Mouse (Mus musculus): ENCODE results near the gene Farsb. TPM values are rescaled to one million over a fixed set of nuclear protein-coding genes. Genes with fewer than 3 reads are reported as not detected.
A peak's percentile ranks its signal among the peaks of the same experiment; 100 is the strongest.

Farsb gene
- polyA plus RNA-seq, 1 experiment from 2014 or later: 149 TPM

GRCm38 (mm10) chr1:78435967-78436366 lies 52.7 kb downstream of the Farsb start:
- WGBS: 86% methylated on average over 2 of the region's 2 CpGs
- ATAC-seq (ENCODE audit: insufficient read depth, low FRiP score, low TSS enrichment): no peak

GRCm38 (mm10) chr1:78433472-78433871 lies 55.2 kb downstream of the Farsb start:
- H3K4me1 ChIP-seq (ENCODE audit: control insufficient read depth, insufficient read depth, low read length): peaks cover 4% of the 10 kb centered on the region; the same call in 1 of the 2 replicates
- H3K9me3 ChIP-seq (ENCODE audit: control insufficient read depth, low read length): no peaks in the 10 kb centered on the region
- 96% methylated on average over 9 of the region's 9 CpGs for WGBS
- ATAC-seq (ENCODE audit: insufficient read depth, low FRiP score, low TSS enrichment): no peak
- H3K27ac ChIP-seq (ENCODE audit: low read depth, low read length): no peak overlapping the region
- H3K27me3 ChIP-seq (ENCODE audit: control insufficient read depth, insufficient read depth, low read length): no peaks in the 10 kb centered on the region
- H3K4me3 ChIP-seq (ENCODE audit: low read depth, low read length): no peak overlapping the region
- H3K4me2 ChIP-seq (ENCODE audit: low read depth): no peak overlapping the region
- no peak overlapping the region for H3K9ac ChIP-seq (ENCODE audit: low read length)
- H3K36me3 ChIP-seq (ENCODE audit: control insufficient read depth, insufficient read depth, low read length): no peaks in the 10 kb centered on the region
- DNase-seq (ENCODE audit: low spot score): no peak

More at GRCm38 (mm10) chr1:78435967-78436366, 52.7 kb downstream of the Farsb start:
- Histone ChIP-seq H3K4me2 (ENCODE audit: low read depth) (no peak overlapping the region), H3K27ac (ENCODE audit: low read depth, low read length) (no peak overlapping the region), H3K27me3 (ENCODE audit: control insufficient read depth, insufficient read depth, low read length) (no peaks in the 10 kb centered on the region), H3K36me3 (ENCODE audit: control insufficient read depth, insufficient read depth, low read length) (peaks cover 4% of the 10 kb centered on the region; the same call in 1 of the 2 replicates), H3K4me1 (ENCODE audit: control insufficient read depth, insufficient read depth, low read length) (no peaks in the 10 kb centered on the region), H3K4me3 (ENCODE audit: low read depth, low read length) (no peak overlapping the region), H3K9me3 (ENCODE audit: control insufficient read depth, low read length) (no peaks in the 10 kb centered on the region), H3K9ac (ENCODE audit: low read length) (no peak overlapping the region)
- DNase-seq (ENCODE audit: low spot score): no peak

GRCm38 (mm10) chr1:78428851-78429250 lies 59.8 kb downstream of the Farsb start:
- ATAC-seq (ENCODE audit: insufficient read depth, low FRiP score, low TSS enrichment) (no peak), DNase-seq (ENCODE audit: low spot score) (no peak)
- H3K9me3 ChIP-seq (ENCODE audit: control insufficient read depth, low read length): no peaks in the 10 kb centered on the region
- no peak overlapping the region for H3K4me2 ChIP-seq (ENCODE audit: low read depth)
- no peak overlapping the region for H3K4me3 ChIP-seq (ENCODE audit: low read depth, low read length)
- no peaks in the 10 kb centered on the region for H3K36me3 ChIP-seq (ENCODE audit: control insufficient read depth, insufficient read depth, low read length)
- peaks cover 4% of the 10 kb centered on the region; the same call in 1 of the 2 replicates for H3K4me1 ChIP-seq (ENCODE audit: control insufficient read depth, insufficient read depth, low read length)
- no peak overlapping the region for H3K9ac ChIP-seq (ENCODE audit: low read length)
- 46% methylated on average over 11 of the region's 11 CpGs for WGBS
- H3K27me3 ChIP-seq (ENCODE audit: control insufficient read depth, insufficient read depth, low read length): no peaks in the 10 kb centered on the region
- no peak overlapping the region for H3K27ac ChIP-seq (ENCODE audit: low read depth, low read length)

- Histone ChIP-seq H3K4me3 (ENCODE audit: low read depth, low read length) (no peak overlapping the region), H3K9ac (ENCODE audit: low read length) (no peak overlapping the region), H3K36me3 (ENCODE audit: control insufficient read depth, insufficient read depth, low read length) (no peaks in the 10 kb centered on the region), H3K4me2 (ENCODE audit: low read depth) (no peak overlapping the region), H3K9me3 (ENCODE audit: control insufficient read depth, low read length) (no peaks in the 10 kb centered on the region), H3K27ac (ENCODE audit: low read depth, low read length) (no peak overlapping the region), H3K27me3 (ENCODE audit: control insufficient read depth, insufficient read depth, low read length) (no peaks in the 10 kb centered on the region), H3K4me1 (ENCODE audit: control insufficient read depth, insufficient read depth, low read length) (peaks cover 4% of the 10 kb centered on the region; the same call in 1 of the 2 replicates)
- no peak for DNase-seq (ENCODE audit: low spot score)
- WGBS: 82% methylated on average over 3 of the region's 3 CpGs
- ATAC-seq (ENCODE audit: insufficient read depth, low FRiP score, low TSS enrichment): no peak
Measured at GRCm38 (mm10) chr1:78426841-78427240, 61.9 kb downstream of the Farsb start.

GRCm38 (mm10) chr1:78425793-78426700 lies 62.6 kb downstream of the Farsb start:
- Histone ChIP-seq H3K4me3 (ENCODE audit: low read depth, low read length) (no peak overlapping the region), H3K36me3 (ENCODE audit: control insufficient read depth, insufficient read depth, low read length) (no peaks in the 10 kb centered on the region), H3K27ac (ENCODE audit: low read depth, low read length) (0 out of 2 replicates have a peak overlapping the region, but pooled peaks have one; percentile 8), H3K27me3 (ENCODE audit: control insufficient read depth, insufficient read depth, low read length) (no peaks in the 10 kb centered on the region), H3K4me1 (ENCODE audit: control insufficient read depth, insufficient read depth, low read length) (peaks cover 4% of the 10 kb centered on the region; the same call in 1 of the 2 replicates), H3K4me2 (ENCODE audit: low read depth) (no peak overlapping the region), H3K9ac (ENCODE audit: low read length) (no peak overlapping the region), H3K9me3 (ENCODE audit: control insufficient read depth, low read length) (no peaks in the 10 kb centered on the region)
- WGBS: 85% methylated on average over 7 of the region's 7 CpGs
- DNase-seq (ENCODE audit: low spot score) (no peak), ATAC-seq (ENCODE audit: insufficient read depth, low FRiP score, low TSS enrichment) (no peak)

GRCm38 (mm10) chr1:78425309-78425708 lies 63.4 kb downstream of the Farsb start:
- no peak overlapping the region for H3K4me2 ChIP-seq (ENCODE audit: low read depth)
- no peak overlapping the region for H3K9ac ChIP-seq (ENCODE audit: low read length)
- DNase-seq (ENCODE audit: low spot score): no peak
- no peaks in the 10 kb centered on the region for H3K9me3 ChIP-seq (ENCODE audit: control insufficient read depth, low read length)
- no peaks in the 10 kb centered on the region for H3K36me3 ChIP-seq (ENCODE audit: control insufficient read depth, insufficient read depth, low read length)
- WGBS: 88% methylated on average over 7 of the region's 7 CpGs
- H3K27ac ChIP-seq (ENCODE audit: low read depth, low read length): 0 out of 2 replicates have a peak overlapping the region, but pooled peaks have one; percentile 8
- no peak for ATAC-seq (ENCODE audit: insufficient read depth, low FRiP score, low TSS enrichment)
- H3K4me3 ChIP-seq (ENCODE audit: low read depth, low read length): no peak overlapping the region
- no peaks in the 10 kb centered on the region for H3K27me3 ChIP-seq (ENCODE audit: control insufficient read depth, insufficient read depth, low read length)
- peaks cover 4% of the 10 kb centered on the region; the same call in 1 of the 2 replicates for H3K4me1 ChIP-seq (ENCODE audit: control insufficient read depth, insufficient read depth, low read length)

GRCm38 (mm10) chr1:78424848-78425247 lies 63.8 kb downstream of the Farsb start:
- no peaks in the 10 kb centered on the region for H3K36me3 ChIP-seq (ENCODE audit: control insufficient read depth, insufficient read depth, low read length)
- no peak overlapping the region for H3K27ac ChIP-seq (ENCODE audit: low read depth, low read length)
- peaks cover 4% of the 10 kb centered on the region; the same call in 1 of the 2 replicates for H3K4me1 ChIP-seq (ENCODE audit: control insufficient read depth, insufficient read depth, low read length)
- H3K9ac ChIP-seq (ENCODE audit: low read length): no peak overlapping the region
- ATAC-seq (ENCODE audit: insufficient read depth, low FRiP score, low TSS enrichment) (no peak), DNase-seq (ENCODE audit: low spot score) (no peak)
- H3K27me3 ChIP-seq (ENCODE audit: control insufficient read depth, insufficient read depth, low read length): no peaks in the 10 kb centered on the region
- WGBS: 93% methylated on average over 4 of the region's 4 CpGs
- H3K4me3 ChIP-seq (ENCODE audit: low read depth, low read length): no peak overlapping the region
- no peaks in the 10 kb centered on the region for H3K9me3 ChIP-seq (ENCODE audit: control insufficient read depth, low read length)
- no peak overlapping the region for H3K4me2 ChIP-seq (ENCODE audit: low read depth)

- H3K9ac ChIP-seq (ENCODE audit: low read length): no peak overlapping the region
- ATAC-seq (ENCODE audit: insufficient read depth, low FRiP score, low TSS enrichment) (no peak), DNase-seq (ENCODE audit: low spot score) (no peak)
- H3K4me3 ChIP-seq (ENCODE audit: low read depth, low read length): no peak overlapping the region
- no peak overlapping the region for H3K4me2 ChIP-seq (ENCODE audit: low read depth)
- H3K4me1 ChIP-seq (ENCODE audit: control insufficient read depth, insufficient read depth, low read length): no peaks in the 10 kb centered on the region
- H3K9me3 ChIP-seq (ENCODE audit: control insufficient read depth, low read length): no peaks in the 10 kb centered on the region
- no peak overlapping the region for H3K27ac ChIP-seq (ENCODE audit: low read depth, low read length)
- H3K36me3 ChIP-seq (ENCODE audit: control insufficient read depth, insufficient read depth, low read length): no peaks in the 10 kb centered on the region
- WGBS: 73% methylated on average over 2 of the region's 2 CpGs
- H3K27me3 ChIP-seq (ENCODE audit: control insufficient read depth, insufficient read depth, low read length): no peaks in the 10 kb centered on the region
Measured at GRCm38 (mm10) chr1:78422576-78422975, 66.1 kb downstream of the Farsb start.

- H3K4me2 ChIP-seq (ENCODE audit: low read depth): no peak overlapping the region
- no peaks in the 10 kb centered on the region for H3K4me1 ChIP-seq (ENCODE audit: control insufficient read depth, insufficient read depth, low read length)
- H3K9me3 ChIP-seq (ENCODE audit: control insufficient read depth, low read length): no peaks in the 10 kb centered on the region
- H3K27ac ChIP-seq (ENCODE audit: low read depth, low read length): no peak overlapping the region
- 80% methylated on average over 5 of the region's 5 CpGs for whole genome bisulfite sequencing
- no peak for ATAC-seq (ENCODE audit: insufficient read depth, low FRiP score, low TSS enrichment)
- no peaks in the 10 kb centered on the region for H3K27me3 ChIP-seq (ENCODE audit: control insufficient read depth, insufficient read depth, low read length)
- no peak overlapping the region for H3K9ac ChIP-seq (ENCODE audit: low read length)
- DNase-seq (ENCODE audit: low spot score): no peak
- no peak overlapping the region for H3K4me3 ChIP-seq (ENCODE audit: low read depth, low read length)
- no peaks in the 10 kb centered on the region for H3K36me3 ChIP-seq (ENCODE audit: control insufficient read depth, insufficient read depth, low read length)
Measured at GRCm38 (mm10) chr1:78421749-78422148, 66.9 kb downstream of the Farsb start.

All from neural tube, embryonic 11.5 days (tissue).